Mouse (Mus musculus) stomach, postnatal 0 days (tissue): Measurements from ENCODE around the gene Tmco4. TPM values are rescaled to one million over a fixed set of nuclear protein-coding genes. Genes with fewer than 3 reads are reported as not detected.

Experiments used
- ATAC-seq: fragments of 200-750 bp; cut with Nextera tagmentation; 2 replicates; pipeline ENCODE4 v1.8.0; 2017; ENCODE audit not compliant: low FRiP score, low TSS enrichment
- DNase-seq: peaks from one replicate; pipeline ENCODE4 v3.0.0-alpha.2; 2016; ENCODE audit warnings: low spot score
- H3K27ac ChIP-seq: fragments of 300-500 bp; sonication (generic); replicated peaks from 2 replicates; pipeline ENCODE4 v1.5.1; 2014; ENCODE audit warnings: mild to moderate bottlenecking, control low read depth
- H3K27me3 ChIP-seq: fragments of 300-500 bp; sonication (generic); 2 replicates; pipeline ENCODE4 v1.6.1; 2014; ENCODE audit warnings: low read length; ENCODE audit not compliant: control insufficient read depth, insufficient read depth
- H3K36me3 ChIP-seq: fragments of 300-500 bp; sonication (generic); 2 replicates; pipeline ENCODE4 v1.6.1; 2014; ENCODE audit warnings: low read length, mixed read lengths; ENCODE audit not compliant: control insufficient read depth, insufficient read depth
- H3K4me1 ChIP-seq: fragments of 300-500 bp; sonication (generic); replicated peaks from 2 replicates; pipeline ENCODE4 v1.6.1; 2014; ENCODE audit warnings: antibody characterized with exemption; ENCODE audit not compliant: control insufficient read depth, insufficient read depth
- H3K4me2 ChIP-seq: fragments of 300-500 bp; sonication (generic); replicated peaks from 2 replicates; pipeline ENCODE4 v1.6.1; 2014; ENCODE audit warnings: low read depth, mild to moderate bottlenecking, control low read depth, moderate library complexity
- H3K4me3 ChIP-seq: fragments of 300-500 bp; sonication (generic); 2 replicates; pipeline ENCODE4 v1.5.1; 2014; ENCODE audit warnings: low read depth, low read length, control low read depth
- H3K9ac ChIP-seq: fragments of 300-500 bp; sonication (generic); 2 replicates; pipeline ENCODE4 v1.6.1; 2014; ENCODE audit warnings: mild to moderate bottlenecking, low read length, control low read depth, mixed read lengths
- H3K9me3 ChIP-seq: fragments of 300-500 bp; sonication (generic); 2 replicates; pipeline ENCODE4 v1.6.1; 2016; ENCODE audit warnings: low read length; ENCODE audit not compliant: control insufficient read depth
- CTCF ChIP-seq: IDR thresholded peaks from 2 replicates; pipeline ENCODE4 v1.5.1; 2016; ENCODE audit warnings: antibody characterized with exemption, low read depth, mild to moderate bottlenecking, moderate library complexity
- EP300 ChIP-seq: optimal IDR thresholded peaks from 2 replicates; pipeline ENCODE3; 2016; ENCODE audit warnings: antibody characterized with exemption
- WGBS: fragments of 180-500 bp; shearing (Covaris S2); extraction: QIAGEN DNeasy Blood & Tissue Kit; methylation state at CpG from one replicate; pipeline ENCODE4 v1.1.7; 2014; 5-methylcytosine and 5-hydroxymethylcytosine counted together
- polyA plus RNA-seq: library from polyadenylated mRNA; unstranded; fragments of >200 nt; fragmentation: Nextera tagmentation; extraction: Ambion mirVana; gene quantifications from 2 replicates; pipeline ENCODE4 v1.2.1, GENCODE M21; 2015

Gene Tmco4
- polyA plus RNA-seq, 1 experiment from 2014 or later, result 10.8 TPM

- H3K9ac ChIP-seq, result no peak overlapping the region
- DNase-seq, result no peak
- no peaks in the 10 kb centered on the region for H3K9me3 ChIP-seq
- H3K36me3 ChIP-seq, result no peaks in the 10 kb centered on the region
- no peaks in the 10 kb centered on the region for H3K4me1 ChIP-seq
- 87% methylated on average over 5 of the region's 5 CpGs for WGBS
- no peak for ATAC-seq
- no peaks in the 10 kb centered on the region for H3K27me3 ChIP-seq
- H3K4me3 ChIP-seq, result no peak overlapping the region
- TF ChIP-seq CTCF (no peak), EP300 (no peak)
- no peak overlapping the region for H3K4me2 ChIP-seq
- H3K27ac ChIP-seq, result no peak overlapping the region
Observed at GRCm38 (mm10) chr4:139064831-139065230, 92.1 kb downstream of the Tmco4 start.

DNA sequence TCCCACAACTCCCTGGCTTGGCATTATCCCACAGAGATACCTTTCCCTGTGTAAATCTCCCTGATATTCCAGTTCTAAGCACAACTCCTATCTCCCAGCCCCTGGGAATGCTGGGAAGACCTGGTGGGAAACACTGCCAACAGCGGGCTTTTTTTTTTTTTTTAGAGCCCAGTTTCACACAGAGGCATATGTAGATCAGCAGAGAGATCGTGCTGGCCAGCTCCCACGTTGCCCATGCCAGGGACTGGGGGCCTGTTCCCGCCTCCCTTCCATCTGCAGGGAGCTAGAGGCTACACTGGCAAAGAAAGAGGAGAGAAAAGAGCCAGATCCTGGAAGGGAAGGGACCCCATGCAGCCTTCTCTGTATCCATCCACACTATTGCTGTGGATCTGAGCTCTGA is 95.6 kb downstream of the Tmco4 start:
- no peak overlapping the region for H3K9ac ChIP-seq
- 33% methylated on average over 4 of the region's 4 CpGs for WGBS
- H3K4me3 ChIP-seq, result no peak overlapping the region
- H3K4me2 ChIP-seq, result no peak overlapping the region
- ATAC-seq, result no peak
- no peaks in the 10 kb centered on the region for H3K27me3 ChIP-seq
- H3K27ac ChIP-seq, result no peak overlapping the region
- no peak for DNase-seq
- no peak for TF ChIP-seq EP300
- TF ChIP-seq CTCF, result no peak
- no peaks in the 10 kb centered on the region for H3K9me3 ChIP-seq
- H3K36me3 ChIP-seq, result no peaks in the 10 kb centered on the region
- H3K4me1 ChIP-seq, result no peaks in the 10 kb centered on the region

- no peak for DNase-seq
- Histone ChIP-seq H3K9me3 (no peaks in the 10 kb centered on the region), H3K27me3 (peaks cover 7% of the 10 kb centered on the region; the same call in 1 of the 2 replicates), H3K4me3 (no peak overlapping the region), H3K36me3 (no peaks in the 10 kb centered on the region), H3K4me2 (no peak overlapping the region; the same call in 1 of the 2 replicates), H3K9ac (no peak overlapping the region), H3K4me1 (peaks cover 3% of the 10 kb centered on the region; the same call in 1 of the 2 replicates), H3K27ac (no peak overlapping the region)
- no peak for TF ChIP-seq EP300
- no peak for TF ChIP-seq CTCF
- 22% methylated on average over 29 of the region's 29 CpGs for WGBS
- no peak for ATAC-seq
Observed at GRCm38 (mm10) chr4:139074060-139074459, 101.4 kb downstream of the Tmco4 start.

GRCm38 (mm10) chr4:139075041-139075711 is 102.5 kb downstream of the Tmco4 start, which contains the start of gene Htr6:
TSS of gene Htr6 (minus strand) at chr4:139075570.
- peak within 1 kb of the TSS; percentile 43; the same call in 1 of the 2 replicates for H3K9ac ChIP-seq
- H3K9me3 ChIP-seq, result no peaks in the 10 kb centered on the region
- ATAC-seq (no peak), DNase-seq (no peak)
- under 1% methylated on average over 59 of the region's 77 CpGs for WGBS
- peaks cover 3% of the 10 kb centered on the region; the same call in 1 of the 2 replicates for H3K4me1 ChIP-seq
- peaks cover 7% of the 10 kb centered on the region; the same call in 1 of the 2 replicates for H3K27me3 ChIP-seq
- H3K4me2 ChIP-seq, result peak within 1 kb of the TSS; percentile 84
- no peaks in the 10 kb centered on the region for H3K36me3 ChIP-seq
- TF ChIP-seq CTCF, result no peak
- TF ChIP-seq EP300, result no peak
- H3K27ac ChIP-seq, result no peak within 1 kb of the TSS
- H3K4me3 ChIP-seq, result peak within 1 kb of the TSS; percentile 48

GRCm38 (mm10) chr4:139075915-139076314 is 103.2 kb downstream of the Tmco4 start:
- 24% methylated on average over 5 of the region's 5 CpGs for WGBS
- Histone ChIP-seq H3K36me3 (no peaks in the 10 kb centered on the region), H3K9me3 (no peaks in the 10 kb centered on the region), H3K4me2 (peak overlapping the region; percentile 84), H3K9ac (no peak overlapping the region), H3K4me3 (no peak overlapping the region), H3K4me1 (peaks cover 3% of the 10 kb centered on the region; the same call in 1 of the 2 replicates), H3K27ac (no peak overlapping the region), H3K27me3 (peaks cover 7% of the 10 kb centered on the region; the same call in 1 of the 2 replicates)
- no peak for DNase-seq
- no peak for TF ChIP-seq EP300
- TF ChIP-seq CTCF, result peak; percentile 63
- no peak for ATAC-seq

DNA sequence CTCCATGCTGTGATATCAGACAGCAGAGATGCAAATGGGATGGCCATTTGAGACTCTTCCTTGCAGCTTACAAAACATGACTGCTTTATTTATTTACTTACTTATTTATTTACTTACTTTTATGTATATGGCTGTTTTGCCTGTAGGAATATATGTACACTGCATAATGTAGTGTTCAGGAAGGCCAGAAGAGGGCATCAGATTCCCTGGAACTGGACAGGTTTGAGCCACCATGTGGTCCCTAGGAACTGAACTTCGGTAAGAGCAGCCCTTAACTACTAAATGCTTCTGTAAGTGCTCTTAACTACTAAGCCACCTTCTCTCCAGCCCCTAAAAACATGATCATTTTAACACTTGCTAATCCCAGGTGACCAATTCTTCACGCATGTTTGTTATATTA is 105.6 kb downstream of the Tmco4 start:
- Histone ChIP-seq H3K4me1 (peaks cover 3% of the 10 kb centered on the region; the same call in 1 of the 2 replicates), H3K27ac (no peak overlapping the region), H3K4me2 (no peak overlapping the region), H3K9me3 (no peaks in the 10 kb centered on the region), H3K36me3 (no peaks in the 10 kb centered on the region), H3K4me3 (no peak overlapping the region), H3K9ac (no peak overlapping the region), H3K27me3 (peaks cover 7% of the 10 kb centered on the region; the same call in 1 of the 2 replicates)
- WGBS, result 33% methylated on average over 2 of the region's 2 CpGs
- peak; percentile 70 for TF ChIP-seq CTCF
- no peak for TF ChIP-seq EP300
- ATAC-seq (no peak), DNase-seq (no peak)
